Mouse (Mus musculus): ENCODE results near the gene Sub1. TPM values are rescaled to one million over a fixed set of nuclear protein-coding genes. Genes with fewer than 3 reads are reported as not detected.

Gene Sub1
- polyA plus RNA-seq (2012; rRNA removed), result 0.61 and 1.4 TPM in 2 replicates

DNA sequence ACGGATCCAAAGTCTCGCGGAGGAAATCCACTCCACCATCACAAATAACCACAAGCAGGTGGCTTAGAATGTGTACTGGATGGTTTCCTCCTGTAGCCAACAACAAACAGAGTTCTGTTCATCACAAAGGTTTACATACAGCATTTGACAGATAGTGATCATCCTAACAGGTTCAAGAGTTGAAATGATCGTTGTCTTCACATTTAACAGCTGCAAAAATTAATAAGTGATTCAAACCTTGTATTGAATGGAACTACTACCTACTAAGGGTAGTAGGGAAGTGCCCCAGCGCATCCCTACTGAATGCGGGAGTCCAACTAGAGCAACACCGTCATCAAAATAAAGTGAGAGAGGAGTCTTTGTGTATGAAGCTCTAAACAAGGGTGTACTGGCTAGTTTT lies at the start of gene Sub1:
TSS of gene Sub1 (minus strand) at position 101 of the 400 bp plus-strand sequence.

Other genes with a start within 250 kb of the Sub1 start
- 12.1 and 16.3 TPM in 2 replicates for gene Npr3, start 89.7 kb downstream of the Sub1 start, polyA plus RNA-seq (2012; rRNA removed)
- 297 and 416 TPM in 2 replicates for gene Zfr, start 120.8 kb upstream of the Sub1 start, polyA plus RNA-seq (2012; rRNA removed)
- gene Mtmr12, start 208.0 kb upstream of the Sub1 start, polyA plus RNA-seq (2012; rRNA removed), result 12.4 and 17.4 TPM in 2 replicates

All from ovary, adult 2 months (tissue).